Mouse (Mus musculus) megakaryocyte, embryonic 14.5 days (primary cell): ENCODE measurements around the gene Crocc2.

Experiments
- FLI1 ChIP-seq: IDR thresholded peaks from 2 replicates; pipeline ENCODE4 v1.6.1; 2012; ENCODE audit warnings: low read length, inconsistent platforms, mixed read lengths
- GATA1 ChIP-seq: IDR thresholded peaks from 3 replicates; pipeline ENCODE4 v1.6.1; 2012; ENCODE audit warnings: mixed read lengths, low read length, inconsistent platforms, borderline replicate concordance

GRCm38 (mm10) chr1:93135036-93135526 is 33.4 kb upstream of the Crocc2 start, which contains the start of gene Agxt:
- no peak for TF ChIP-seq FLI1
- no peak for TF ChIP-seq GATA1
